Mouse (Mus musculus) intestine, embryonic 16.5 days (tissue): ENCODE measurements at regions not wholly inside any gene's neighbourhood (a gene's known extent, or its start where the extent isn't known, plus 50 kb on each side); places are given as distances from the start of the nearest gene placed in this dataset.

Source experiments
- ATAC-seq: fragments of 200-750 bp; cut with Nextera tagmentation; 2 replicates; pipeline ENCODE4 v1.8.0; 2017; ENCODE audit warnings: moderate TSS enrichment, moderate library complexity
- H3K27ac ChIP-seq: fragments of 300-500 bp; sonication (generic); 2 replicates; pipeline ENCODE4 v1.5.1; 2014; ENCODE audit warnings: mild to moderate bottlenecking, low read length
- H3K27me3 ChIP-seq: fragments of 300-500 bp; sonication (generic); replicated peaks from 2 replicates; pipeline ENCODE4 v1.6.1; 2014; ENCODE audit warnings: low read length, control low read depth, mixed read lengths; ENCODE audit not compliant: control insufficient read depth, insufficient read depth
- H3K36me3 ChIP-seq: fragments of 300-500 bp; sonication (generic); 2 replicates; pipeline ENCODE4 v1.6.1; 2014; ENCODE audit warnings: low read length, control low read depth; ENCODE audit not compliant: control insufficient read depth, insufficient read depth
- H3K4me1 ChIP-seq: fragments of 300-500 bp; sonication (generic); 2 replicates; pipeline ENCODE4 v1.6.1; 2014; ENCODE audit warnings: low read length, control low read depth, mixed read lengths; ENCODE audit not compliant: control insufficient read depth, insufficient read depth
- H3K4me2 ChIP-seq: fragments of 300-500 bp; sonication (generic); 2 replicates; pipeline ENCODE4 v1.6.1; 2014; ENCODE audit warnings: low read depth, low read length, control low read depth
- H3K4me3 ChIP-seq: fragments of 300-500 bp; sonication (generic); 2 replicates; pipeline ENCODE4 v1.5.1; 2014; ENCODE audit warnings: mild to moderate bottlenecking, low read length
- H3K9ac ChIP-seq: fragments of 300-500 bp; sonication (generic); 2 replicates; pipeline ENCODE4 v1.6.1; 2014; ENCODE audit warnings: low read depth, low read length
- H3K9me3 ChIP-seq: fragments of 300-500 bp; sonication (generic); 2 replicates; pipeline ENCODE4 v1.6.1; 2016; ENCODE audit warnings: low read length, control low read depth; ENCODE audit not compliant: control insufficient read depth
- WGBS: fragments of 180-500 bp; shearing (Covaris S2); extraction: QIAGEN DNeasy Blood & Tissue Kit; methylation state at CpG from one replicate; pipeline ENCODE4 v1.1.7; 2014; 5-methylcytosine and 5-hydroxymethylcytosine counted together

DNA sequence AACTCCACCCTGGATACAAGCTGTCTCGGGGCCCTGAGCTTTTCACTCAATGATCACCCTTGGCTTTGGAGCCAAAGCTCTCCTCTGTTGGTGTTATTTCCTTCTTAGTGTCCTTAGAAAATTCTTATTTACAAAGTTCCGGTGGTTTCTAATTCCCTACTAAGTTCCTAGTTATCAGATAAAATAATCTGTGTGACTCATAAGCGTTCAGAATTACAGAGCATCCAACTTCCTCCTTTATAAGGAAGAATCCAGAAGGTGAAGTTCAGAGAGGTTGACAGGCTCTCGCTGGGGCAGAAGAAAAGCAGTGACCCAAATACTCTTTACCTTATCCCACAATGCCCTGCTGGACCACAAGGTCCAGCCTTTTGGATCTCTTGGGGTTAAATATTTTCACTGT is 135.7 kb upstream of the Krr1 start:
- H3K27me3 ChIP-seq: no peaks in the 10 kb centered on the region
- no peaks in the 10 kb centered on the region for H3K9me3 ChIP-seq
- H3K4me1 ChIP-seq: peaks cover 9% of the 10 kb centered on the region
- H3K27ac ChIP-seq: no peak overlapping the region
- H3K9ac ChIP-seq: no peak overlapping the region
- peak; percentile 52 for ATAC-seq
- no peaks in the 10 kb centered on the region for H3K36me3 ChIP-seq
- 69% methylated on average over 4 of the region's 4 CpGs for WGBS
- no peak overlapping the region for H3K4me3 ChIP-seq
- H3K4me2 ChIP-seq: no peak overlapping the region

DNA sequence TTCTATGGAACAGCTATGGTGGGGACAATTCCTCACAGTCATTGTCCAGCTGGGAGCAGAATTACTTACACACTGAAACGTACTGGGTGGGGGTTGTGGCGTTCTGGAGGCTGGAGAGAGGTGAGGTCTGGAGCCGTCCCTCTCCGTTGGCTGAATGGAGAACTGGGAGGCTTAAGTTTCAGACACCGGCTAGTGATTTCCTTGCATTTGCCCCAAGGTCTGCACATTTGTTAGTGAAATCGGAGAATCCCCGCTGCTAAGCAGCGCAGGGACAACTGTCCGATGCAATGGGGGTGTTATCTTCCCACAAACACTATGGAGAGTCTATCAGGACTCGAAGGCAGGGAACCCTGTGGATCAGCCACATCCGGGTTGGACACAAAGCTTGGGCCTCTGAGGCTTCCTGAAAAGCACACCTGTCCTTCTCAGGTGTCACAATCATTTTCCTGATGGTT is 130.1 kb upstream of the Krr1 start:
- H3K9ac ChIP-seq: no peak overlapping the region
- no peak overlapping the region for H3K27ac ChIP-seq
- no peaks in the 10 kb centered on the region for H3K27me3 ChIP-seq
- H3K4me2 ChIP-seq: no peak overlapping the region
- WGBS: 71% methylated on average over 11 of the region's 11 CpGs
- no peaks in the 10 kb centered on the region for H3K4me1 ChIP-seq
- no peaks in the 10 kb centered on the region for H3K9me3 ChIP-seq
- no peaks in the 10 kb centered on the region for H3K36me3 ChIP-seq
- no peak overlapping the region for H3K4me3 ChIP-seq
- no peak for ATAC-seq

DNA sequence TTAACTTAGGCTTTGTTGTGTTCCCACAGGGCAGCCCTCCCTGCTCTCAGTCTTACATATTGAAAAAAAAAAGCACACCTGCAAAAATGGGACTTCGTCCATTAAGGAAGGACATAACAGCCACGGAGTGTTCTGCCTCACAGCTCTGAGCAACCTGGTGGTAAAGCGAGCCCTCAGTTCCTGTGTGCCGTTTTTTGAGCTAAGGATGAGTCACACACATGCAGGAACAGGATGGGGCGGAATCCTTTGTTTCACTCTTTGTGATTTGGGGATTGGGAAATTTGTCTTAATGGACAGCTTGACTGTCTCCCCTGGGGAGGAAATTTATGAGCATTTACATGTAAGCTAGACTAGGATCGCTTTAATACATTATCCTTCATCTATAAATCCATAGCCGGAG is 129.6 kb upstream of the Krr1 start:
- no peak overlapping the region for H3K9ac ChIP-seq
- H3K4me1 ChIP-seq: no peaks in the 10 kb centered on the region
- WGBS: 65% methylated on average over 7 of the region's 7 CpGs
- no peaks in the 10 kb centered on the region for H3K9me3 ChIP-seq
- ATAC-seq: no peak
- no peaks in the 10 kb centered on the region for H3K27me3 ChIP-seq
- H3K27ac ChIP-seq: no peak overlapping the region
- no peak overlapping the region for H3K4me3 ChIP-seq
- no peak overlapping the region for H3K4me2 ChIP-seq
- no peaks in the 10 kb centered on the region for H3K36me3 ChIP-seq

DNA sequence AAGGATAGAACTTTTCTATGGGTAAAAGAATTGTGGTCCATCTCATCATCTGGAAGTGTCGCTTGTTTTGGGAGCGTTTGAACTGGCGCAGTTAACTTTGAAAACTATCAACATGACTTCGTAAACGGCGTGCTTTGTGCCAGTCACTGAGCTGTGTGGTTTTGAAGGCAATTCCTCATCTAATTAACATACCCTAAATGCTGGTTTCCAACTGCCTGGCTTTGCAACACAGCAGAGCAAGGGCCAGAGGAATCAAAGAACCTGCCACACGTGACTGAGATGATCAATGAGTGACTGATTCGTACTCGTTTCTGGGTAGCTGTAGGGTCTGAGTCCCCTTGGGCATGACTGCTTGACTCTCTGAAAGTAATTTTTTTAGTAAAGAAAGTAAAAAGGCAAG is 129.2 kb upstream of the Krr1 start:
- WGBS: 72% methylated on average over 9 of the region's 9 CpGs
- Histone ChIP-seq H3K4me1 (no peaks in the 10 kb centered on the region), H3K27me3 (no peaks in the 10 kb centered on the region), H3K36me3 (no peaks in the 10 kb centered on the region), H3K27ac (no peak overlapping the region), H3K4me3 (no peak overlapping the region), H3K9me3 (no peaks in the 10 kb centered on the region), H3K4me2 (no peak overlapping the region), H3K9ac (no peak overlapping the region)
- ATAC-seq: no peak

DNA sequence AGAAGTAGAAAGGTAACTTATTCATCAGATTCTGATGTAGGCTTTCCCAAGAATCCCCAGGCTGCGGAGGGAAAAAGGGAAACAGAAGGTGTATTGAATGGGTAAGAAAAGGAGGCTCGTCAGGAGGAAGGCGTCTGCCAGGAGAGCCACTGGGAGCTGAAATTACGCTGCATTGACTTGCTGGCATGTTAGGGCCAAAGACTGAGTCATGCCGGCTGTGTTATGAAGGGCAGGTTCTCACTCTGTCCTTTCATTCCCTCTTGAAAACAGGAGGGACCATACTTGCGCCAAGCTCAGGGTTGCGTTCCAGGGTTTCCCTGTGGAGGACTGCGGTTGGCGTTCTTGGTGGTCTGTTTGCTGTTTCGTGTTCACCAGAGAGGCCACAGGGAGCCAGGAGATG is 128.3 kb upstream of the Krr1 start:
- WGBS: 93% methylated on average over 10 of the region's 10 CpGs

DNA sequence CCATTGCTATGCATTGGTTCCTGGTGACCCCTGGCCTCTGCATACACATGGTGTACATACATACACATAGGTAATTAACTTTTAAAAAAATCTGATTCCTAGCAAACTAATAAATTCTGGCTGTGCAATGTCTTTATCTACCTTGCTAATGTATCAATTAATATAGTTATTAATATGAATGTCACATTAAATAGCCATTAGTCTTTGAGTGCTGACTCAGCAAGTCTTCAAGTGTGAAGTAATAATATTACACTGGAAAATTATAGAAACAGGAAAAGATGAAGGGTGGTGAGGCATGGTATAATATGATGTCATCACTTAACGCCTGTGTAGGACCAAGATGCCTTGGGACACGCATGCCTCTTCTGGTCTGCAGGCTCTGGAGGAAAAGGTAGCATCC is 126.5 kb upstream of the Krr1 start:
- Histone ChIP-seq H3K4me1 (no peaks in the 10 kb centered on the region), H3K27ac (no peak overlapping the region), H3K36me3 (no peaks in the 10 kb centered on the region), H3K4me3 (no peak overlapping the region), H3K4me2 (no peak overlapping the region), H3K9me3 (no peaks in the 10 kb centered on the region), H3K9ac (no peak overlapping the region), H3K27me3 (no peaks in the 10 kb centered on the region)
- no peak for ATAC-seq
- 93% methylated on average over 2 of the region's 2 CpGs for WGBS

More for the DNA sequence above, 128.3 kb upstream of the Krr1 start:
- H3K27ac ChIP-seq: no peak overlapping the region
- H3K9ac ChIP-seq: no peak overlapping the region
- no peaks in the 10 kb centered on the region for H3K9me3 ChIP-seq
- no peaks in the 10 kb centered on the region for H3K27me3 ChIP-seq
- no peak overlapping the region for H3K4me2 ChIP-seq
- no peak overlapping the region for H3K4me3 ChIP-seq
- ATAC-seq: no peak
- no peaks in the 10 kb centered on the region for H3K4me1 ChIP-seq
- H3K36me3 ChIP-seq: no peaks in the 10 kb centered on the region

DNA sequence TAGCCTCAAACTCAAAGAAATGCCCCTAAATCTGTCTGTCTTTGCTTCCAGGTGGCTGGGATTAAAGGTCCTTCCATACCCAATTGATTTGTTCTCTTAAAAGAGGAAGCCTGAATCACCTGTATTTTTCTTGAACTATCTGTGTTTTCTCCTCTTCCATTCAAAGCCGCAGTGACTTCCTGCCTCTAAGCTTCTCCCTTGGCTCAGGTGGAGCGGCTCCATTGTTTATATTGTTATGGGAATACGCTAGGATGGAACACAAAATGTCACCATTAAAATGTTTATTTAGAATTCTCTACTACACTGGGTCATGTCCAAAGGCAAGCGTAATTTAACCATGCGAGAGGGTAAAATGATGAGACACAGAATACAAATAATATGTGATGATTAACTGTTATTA is 118.2 kb upstream of the Krr1 start:
- 66% methylated on average over 5 of the region's 5 CpGs for WGBS
- H3K4me3 ChIP-seq: no peak overlapping the region
- no peaks in the 10 kb centered on the region for H3K27me3 ChIP-seq
- no peak overlapping the region for H3K4me2 ChIP-seq
- no peaks in the 10 kb centered on the region for H3K36me3 ChIP-seq
- H3K4me1 ChIP-seq: peaks cover 7% of the 10 kb centered on the region; the same call in 1 of the 2 replicates
- no peaks in the 10 kb centered on the region for H3K9me3 ChIP-seq
- no peak overlapping the region for H3K27ac ChIP-seq
- ATAC-seq: no peak
- H3K9ac ChIP-seq: no peak overlapping the region

DNA sequence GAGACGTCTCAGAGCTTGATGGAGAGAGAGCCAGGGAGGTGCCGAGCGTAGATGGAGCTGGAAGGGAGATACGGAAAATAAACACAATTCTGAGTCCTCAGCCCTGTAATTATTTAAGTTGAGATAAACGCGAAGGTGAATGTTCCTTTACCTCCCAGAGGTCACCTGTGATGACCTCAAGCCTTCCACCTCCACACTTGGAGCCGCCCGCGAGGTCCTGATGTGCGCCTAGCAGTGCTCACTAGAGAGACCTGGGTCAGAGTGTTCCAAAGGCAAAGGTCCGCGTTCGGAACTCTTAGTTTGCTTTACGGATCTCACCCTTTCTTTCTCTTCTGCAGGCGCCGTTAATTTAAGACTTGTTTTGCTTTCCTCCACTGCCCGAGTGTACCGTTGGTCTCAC is 117.0 kb upstream of the Krr1 start:
- ATAC-seq: 0 out of 2 replicates have a peak, but pooled peaks have one; percentile 45
- H3K36me3 ChIP-seq: no peaks in the 10 kb centered on the region
- no peak overlapping the region for H3K4me3 ChIP-seq
- 69% methylated on average over 18 of the region's 18 CpGs for WGBS
- H3K4me1 ChIP-seq: peaks cover 7% of the 10 kb centered on the region; the same call in 1 of the 2 replicates
- no peak overlapping the region for H3K4me2 ChIP-seq
- H3K9ac ChIP-seq: no peak overlapping the region
- H3K9me3 ChIP-seq: no peaks in the 10 kb centered on the region
- no peak overlapping the region for H3K27ac ChIP-seq
- no peaks in the 10 kb centered on the region for H3K27me3 ChIP-seq

DNA sequence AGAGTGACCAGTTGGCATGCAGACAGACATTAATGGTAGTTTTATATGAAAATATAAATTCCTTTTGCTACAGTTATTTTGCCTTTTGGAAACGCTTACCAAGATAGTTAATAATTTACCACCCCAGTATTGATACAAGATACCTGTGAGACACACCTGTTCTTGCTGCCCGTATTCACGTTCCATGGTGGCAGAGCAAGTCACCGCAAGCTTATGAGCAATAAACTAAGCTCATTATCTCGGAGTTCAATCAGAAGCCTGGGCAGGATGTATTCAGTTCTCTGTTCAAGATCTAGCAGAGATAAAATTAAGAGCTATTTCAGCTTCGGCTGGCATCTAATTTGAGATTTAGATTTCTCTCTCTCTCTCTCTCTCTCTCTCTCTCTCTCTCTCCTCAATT is 114.1 kb upstream of the Krr1 start:
- Histone ChIP-seq H3K36me3 (no peaks in the 10 kb centered on the region), H3K4me2 (no peak overlapping the region), H3K27me3 (no peaks in the 10 kb centered on the region), H3K4me3 (no peak overlapping the region), H3K9me3 (no peaks in the 10 kb centered on the region), H3K4me1 (peaks cover 7% of the 10 kb centered on the region; the same call in 1 of the 2 replicates), H3K27ac (no peak overlapping the region), H3K9ac (no peak overlapping the region)
- 57% methylated on average over 6 of the region's 6 CpGs for WGBS
- ATAC-seq: peak; percentile 88

DNA sequence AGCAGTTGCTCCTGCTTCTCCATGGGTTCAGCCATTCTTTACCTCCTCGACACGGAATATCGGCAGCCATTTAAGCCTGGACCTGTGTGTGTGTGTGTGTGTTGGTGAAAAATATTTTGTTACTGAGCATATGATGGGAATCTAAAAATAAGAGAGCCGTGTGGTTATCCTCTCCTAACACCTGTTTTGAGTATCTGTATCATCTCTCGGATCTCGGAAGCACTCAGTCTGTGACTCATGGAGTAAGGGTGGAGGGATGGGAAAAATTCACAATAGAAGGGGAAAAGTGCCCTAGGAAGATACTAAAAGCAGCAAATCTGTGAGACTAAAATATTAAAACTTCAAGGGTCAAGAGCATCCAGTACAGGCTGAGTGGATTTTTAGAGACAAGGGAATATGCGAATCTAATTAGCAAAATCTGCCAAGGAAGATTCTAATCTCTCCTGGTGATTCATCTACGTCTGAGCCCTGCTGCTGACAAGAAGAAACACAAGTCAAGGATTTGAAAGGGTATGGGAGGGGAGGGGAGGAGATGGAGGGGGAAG is 107.1 kb upstream of the Krr1 start:
- ATAC-seq: no peak
- Histone ChIP-seq H3K4me3 (no peak overlapping the region), H3K9me3 (no peaks in the 10 kb centered on the region), H3K36me3 (no peaks in the 10 kb centered on the region), H3K27ac (no peak overlapping the region), H3K9ac (no peak overlapping the region), H3K4me1 (no peaks in the 10 kb centered on the region), H3K4me2 (no peak overlapping the region), H3K27me3 (no peaks in the 10 kb centered on the region)
- WGBS: 81% methylated on average over 8 of the region's 8 CpGs
